Mouse (Mus musculus): Measurements from ENCODE around the gene 4833439L19Rik. TPM values are rescaled to one million over a fixed set of nuclear protein-coding genes. Genes with fewer than 3 reads are reported as not detected.

The 4833439L19Rik gene
- polyA plus RNA-seq, 1 experiment from 2014 or later: 259 TPM

DNA sequence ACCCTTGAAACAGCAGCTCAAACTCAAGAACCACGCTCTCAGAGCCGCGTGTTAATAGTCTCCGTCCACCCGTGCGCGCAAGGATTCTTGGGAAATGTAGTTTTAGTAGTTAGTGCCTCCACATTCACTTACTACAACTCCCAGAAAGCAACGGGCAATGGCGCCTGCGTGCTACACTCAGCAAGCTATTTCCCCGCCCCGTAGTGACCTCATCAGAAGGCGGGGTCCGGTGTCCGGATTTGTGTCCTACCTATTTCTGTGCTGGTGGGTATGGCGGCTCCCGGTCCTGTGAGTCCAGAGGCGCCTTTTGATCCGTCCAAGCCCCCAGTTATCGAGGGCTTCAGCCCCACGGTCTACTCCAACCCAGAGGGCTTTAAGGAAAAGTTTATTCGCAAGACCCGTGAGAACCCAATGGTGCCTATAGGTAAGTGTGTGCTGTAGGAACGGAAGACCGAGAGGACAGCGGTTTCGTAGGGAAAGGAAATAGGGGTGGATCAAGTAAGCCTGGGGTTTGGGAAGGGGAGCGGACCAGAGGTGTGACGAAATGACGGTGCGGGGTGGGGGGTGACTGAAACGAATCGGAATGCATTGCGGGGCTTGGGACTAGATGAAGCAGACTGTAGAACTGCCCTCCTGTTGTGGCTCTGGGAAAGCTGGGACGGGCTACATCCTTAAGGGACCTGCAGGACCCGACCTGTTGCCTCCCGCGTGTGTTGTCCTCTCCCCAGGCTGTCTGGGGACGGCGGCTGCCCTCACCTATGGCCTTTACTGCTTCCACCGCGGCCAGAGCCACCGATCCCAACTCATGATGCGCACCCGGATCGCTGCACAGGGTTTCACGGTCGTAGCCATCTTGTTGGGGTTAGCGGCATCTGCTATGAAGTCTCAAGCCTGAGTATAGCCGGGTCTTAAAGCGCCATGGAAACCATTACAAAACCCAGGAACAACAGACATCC, 25.0 kb upstream of the 4833439L19Rik start, which contains the start of the genes Nop16 and Higd2a:
Gene Nop16, minus strand, starts transcription at position 95 of the 956 bp plus-strand sequence.
Gene Higd2a, plus strand, starts transcription at position 212 of the 956 bp plus-strand sequence.
- DNase-seq (ENCODE audit: low spot score) (peak; percentile 99), ATAC-seq (peak; percentile 98)
- Histone ChIP-seq H3K36me3 (ENCODE audit: control insufficient read depth, insufficient read depth, low read length) (peaks cover 24% of the 10 kb centered on the region), H3K9me3 (replicated peaks; ENCODE audit: control insufficient read depth, low read length) (no peaks in the 10 kb centered on the region), H3K4me1 (ENCODE audit: control insufficient read depth, insufficient read depth, low read length) (peaks cover 6% of the 10 kb centered on the region), H3K4me3 (ENCODE audit: low read depth, low read length) (peak within 1 kb of the TSS; percentile 57), H3K9ac (ENCODE audit: low read length) (peak within 1 kb of the TSS; percentile 79), H3K27ac (ENCODE audit: low read depth, low read length) (peak within 1 kb of the TSS; percentile 74), H3K27me3 (replicated peaks; ENCODE audit: control insufficient read depth, insufficient read depth, low read length) (no peaks in the 10 kb centered on the region), H3K4me2 (ENCODE audit: low read length) (peak within 1 kb of the TSS; percentile 77)
- WGBS: under 1% methylated on average over 51 of the region's 51 CpGs

- no peaks in the 10 kb centered on the region for H3K27me3 ChIP-seq (replicated peaks; ENCODE audit: control insufficient read depth, insufficient read depth, low read length)
- peak overlapping the region; percentile 52 for H3K4me2 ChIP-seq (ENCODE audit: low read length)
- peak overlapping the region; percentile 64 for H3K9ac ChIP-seq (ENCODE audit: low read length)
- DNase-seq (ENCODE audit: low spot score): no peak
- H3K4me1 ChIP-seq (ENCODE audit: control insufficient read depth, insufficient read depth, low read length): peaks cover 6% of the 10 kb centered on the region
- 2% methylated on average over 24 of the region's 24 CpGs for WGBS
- peak; percentile 18; the same call in 1 of the 2 replicates for ATAC-seq
- no peak overlapping the region for H3K27ac ChIP-seq (ENCODE audit: low read depth, low read length)
- H3K36me3 ChIP-seq (ENCODE audit: control insufficient read depth, insufficient read depth, low read length): peaks cover 31% of the 10 kb centered on the region
- peak overlapping the region; percentile 57 for H3K4me3 ChIP-seq (ENCODE audit: low read depth, low read length)
- no peaks in the 10 kb centered on the region for H3K9me3 ChIP-seq (replicated peaks; ENCODE audit: control insufficient read depth, low read length)
These were observed 24.3 kb upstream of the 4833439L19Rik start for GRCm38 (mm10) chr13:54589414-54589995.

DNA sequence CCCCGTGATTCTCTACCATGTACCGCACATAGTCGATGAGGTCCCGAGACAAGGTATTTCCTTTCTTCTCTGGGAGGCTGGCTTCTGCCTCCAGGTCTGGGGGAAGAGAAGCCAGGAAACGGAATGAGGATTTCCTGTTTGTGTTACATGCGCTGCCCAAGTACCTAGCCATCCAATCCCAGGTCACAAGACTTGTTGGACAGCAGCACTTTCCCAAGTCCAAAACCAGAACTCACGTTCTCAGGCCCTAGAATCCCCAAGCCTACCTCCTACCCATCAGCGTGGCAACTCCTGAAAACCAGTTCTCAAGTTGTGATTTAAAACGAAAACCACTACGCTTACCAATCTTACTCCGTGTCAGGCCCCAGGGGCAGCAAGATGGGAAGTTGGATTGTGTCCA, 20.6 kb upstream of the 4833439L19Rik start:
- 93% methylated on average over 11 of the region's 11 CpGs for WGBS
- peaks cover 3% of the 10 kb centered on the region; the same call in 1 of the 2 replicates for H3K4me1 ChIP-seq (ENCODE audit: control insufficient read depth, insufficient read depth, low read length)

DNA sequence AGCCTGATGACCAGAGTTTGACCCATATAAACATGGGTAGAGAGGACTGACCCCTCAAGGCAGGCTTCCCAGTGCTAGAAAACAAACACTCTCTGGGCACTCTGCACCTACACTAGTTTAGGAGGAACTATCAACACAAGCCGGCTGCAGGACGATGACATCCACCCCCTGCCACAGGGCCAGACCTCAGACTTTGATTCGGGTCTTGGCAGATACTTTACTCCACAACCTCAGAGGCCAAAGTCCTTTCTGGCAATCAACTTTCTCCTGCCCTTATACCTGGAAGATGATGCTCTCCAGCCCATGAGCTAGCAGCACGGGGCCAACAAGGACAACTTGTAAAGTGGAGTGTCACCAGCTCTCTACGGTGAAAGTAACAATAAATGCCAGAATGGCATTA, 17.6 kb upstream of the 4833439L19Rik start:
- no peak overlapping the region for H3K4me3 ChIP-seq (ENCODE audit: low read depth, low read length)
- DNase-seq (ENCODE audit: low spot score) (no peak), ATAC-seq (no peak)
- H3K9me3 ChIP-seq (replicated peaks; ENCODE audit: control insufficient read depth, low read length): no peaks in the 10 kb centered on the region
- H3K4me1 ChIP-seq (ENCODE audit: control insufficient read depth, insufficient read depth, low read length): no peaks in the 10 kb centered on the region
- no peaks in the 10 kb centered on the region for H3K27me3 ChIP-seq (replicated peaks; ENCODE audit: control insufficient read depth, insufficient read depth, low read length)
- no peak overlapping the region for H3K27ac ChIP-seq (ENCODE audit: low read depth, low read length)
- WGBS: 94% methylated on average over 5 of the region's 5 CpGs
- no peak overlapping the region for H3K4me2 ChIP-seq (ENCODE audit: low read length)
- H3K9ac ChIP-seq (ENCODE audit: low read length): no peak overlapping the region
- H3K36me3 ChIP-seq (ENCODE audit: control insufficient read depth, insufficient read depth, low read length): peaks cover 91% of the 10 kb centered on the region

More for the DNA sequence above, 20.6 kb upstream of the 4833439L19Rik start:
- H3K27ac ChIP-seq (ENCODE audit: low read depth, low read length): no peak overlapping the region
- peaks cover 68% of the 10 kb centered on the region for H3K36me3 ChIP-seq (ENCODE audit: control insufficient read depth, insufficient read depth, low read length)
- H3K4me2 ChIP-seq (ENCODE audit: low read length): no peak overlapping the region
- H3K4me3 ChIP-seq (ENCODE audit: low read depth, low read length): no peak overlapping the region
- DNase-seq (ENCODE audit: low spot score) (no peak), ATAC-seq (no peak)
- H3K27me3 ChIP-seq (replicated peaks; ENCODE audit: control insufficient read depth, insufficient read depth, low read length): no peaks in the 10 kb centered on the region
- H3K9ac ChIP-seq (ENCODE audit: low read length): no peak overlapping the region
- no peaks in the 10 kb centered on the region for H3K9me3 ChIP-seq (replicated peaks; ENCODE audit: control insufficient read depth, low read length)

GRCm38 (mm10) chr13:54582126-54582525, 16.9 kb upstream of the 4833439L19Rik start:
- 35% methylated on average over 10 of the region's 10 CpGs for WGBS
- Histone ChIP-seq H3K36me3 (ENCODE audit: control insufficient read depth, insufficient read depth, low read length) (peaks cover 85% of the 10 kb centered on the region), H3K4me1 (ENCODE audit: control insufficient read depth, insufficient read depth, low read length) (no peaks in the 10 kb centered on the region), H3K9me3 (replicated peaks; ENCODE audit: control insufficient read depth, low read length) (no peaks in the 10 kb centered on the region), H3K27me3 (replicated peaks; ENCODE audit: control insufficient read depth, insufficient read depth, low read length) (no peaks in the 10 kb centered on the region), H3K27ac (ENCODE audit: low read depth, low read length) (peak overlapping the region; percentile 9; the same call in 1 of the 2 replicates), H3K4me3 (ENCODE audit: low read depth, low read length) (no peak overlapping the region), H3K4me2 (ENCODE audit: low read length) (no peak overlapping the region), H3K9ac (ENCODE audit: low read length) (no peak overlapping the region)
- no peak for ATAC-seq
- peak; percentile 43 for DNase-seq (ENCODE audit: low spot score)

DNA sequence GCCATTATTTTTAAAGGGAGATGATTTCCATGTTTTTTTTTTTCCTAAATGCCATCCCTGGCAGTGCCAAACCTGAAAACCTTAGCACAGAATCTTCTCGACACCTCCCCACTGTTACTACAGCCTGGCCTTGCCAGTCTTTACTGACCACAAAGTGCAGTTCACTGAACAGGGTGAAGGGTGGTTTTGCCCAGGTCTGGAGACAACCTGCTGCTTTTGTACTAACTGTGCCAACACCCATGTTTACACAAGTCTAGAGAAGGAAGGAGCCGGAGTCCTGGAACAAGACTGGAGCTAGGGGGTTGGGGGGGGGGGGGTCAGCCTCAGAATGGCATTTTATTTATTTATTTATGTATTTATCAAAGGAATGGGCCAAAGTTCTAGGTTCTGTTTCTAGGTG, 16.1 kb upstream of the 4833439L19Rik start:
- Histone ChIP-seq H3K4me3 (ENCODE audit: low read depth, low read length) (no peak overlapping the region), H3K9ac (ENCODE audit: low read length) (no peak overlapping the region), H3K4me1 (ENCODE audit: control insufficient read depth, insufficient read depth, low read length) (0 out of 2 replicates have a peak, but pooled peaks cover under 1% of the 10 kb centered on the region), H3K4me2 (ENCODE audit: low read length) (no peak overlapping the region), H3K27ac (ENCODE audit: low read depth, low read length) (no peak overlapping the region), H3K9me3 (replicated peaks; ENCODE audit: control insufficient read depth, low read length) (no peaks in the 10 kb centered on the region), H3K36me3 (ENCODE audit: control insufficient read depth, insufficient read depth, low read length) (peaks cover 85% of the 10 kb centered on the region), H3K27me3 (replicated peaks; ENCODE audit: control insufficient read depth, insufficient read depth, low read length) (no peaks in the 10 kb centered on the region)
- DNase-seq (ENCODE audit: low spot score) (no peak), ATAC-seq (no peak)
- WGBS: 81% methylated on average over 2 of the region's 2 CpGs

DNA sequence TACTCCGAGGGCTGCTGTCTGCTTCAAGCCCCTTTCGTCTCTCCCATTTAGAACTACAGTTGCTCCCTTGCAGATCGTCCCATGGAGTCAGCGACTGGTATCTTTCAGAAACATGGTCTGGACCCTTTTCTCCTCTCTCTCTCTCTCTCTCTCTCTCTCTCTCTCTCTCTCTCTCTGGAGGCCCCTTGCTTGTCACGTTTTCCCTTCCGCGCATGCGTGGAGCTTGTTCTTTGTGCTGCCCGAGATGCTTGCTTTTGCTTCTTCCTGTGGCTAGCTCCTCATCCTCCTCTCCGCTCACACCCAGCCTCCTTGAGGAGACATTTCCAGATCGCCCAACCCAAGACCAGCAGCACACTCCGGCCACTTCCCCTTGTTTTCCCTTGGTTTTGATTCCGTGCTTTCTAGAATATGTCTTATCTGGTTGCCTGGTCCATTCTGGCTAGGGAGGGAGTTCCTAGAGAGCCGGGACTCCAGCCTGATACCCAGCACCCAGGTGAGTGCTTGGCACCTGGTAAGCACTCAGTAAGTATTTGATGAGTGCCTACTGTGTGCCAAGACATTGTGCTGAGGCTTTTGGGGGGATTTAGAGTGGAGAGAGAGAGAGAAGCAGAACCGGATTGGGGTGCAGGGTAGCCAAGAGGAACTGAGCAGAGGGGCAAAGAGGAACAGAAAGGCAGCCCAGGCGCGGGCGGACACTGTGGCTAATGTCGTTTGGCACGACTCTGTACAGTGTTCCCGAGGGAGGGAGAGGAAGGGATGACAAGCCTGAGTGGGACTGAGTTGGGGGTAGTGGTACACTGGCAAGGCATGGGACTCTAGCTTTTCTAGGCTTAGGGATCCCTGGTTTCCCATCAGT, 12.6 kb upstream of the 4833439L19Rik start:
- WGBS: 82% methylated on average over 21 of the region's 21 CpGs
- no peaks in the 10 kb centered on the region for H3K27me3 ChIP-seq (replicated peaks; ENCODE audit: control insufficient read depth, insufficient read depth, low read length)
- H3K9me3 ChIP-seq (replicated peaks; ENCODE audit: control insufficient read depth, low read length): no peaks in the 10 kb centered on the region
- H3K4me2 ChIP-seq (ENCODE audit: low read length): no peak overlapping the region
- H3K36me3 ChIP-seq (ENCODE audit: control insufficient read depth, insufficient read depth, low read length): peaks cover 50% of the 10 kb centered on the region
- no peak overlapping the region for H3K9ac ChIP-seq (ENCODE audit: low read length)
- no peak for DNase-seq (ENCODE audit: low spot score)
- peaks cover 13% of the 10 kb centered on the region for H3K4me1 ChIP-seq (ENCODE audit: control insufficient read depth, insufficient read depth, low read length)
- H3K4me3 ChIP-seq (ENCODE audit: low read depth, low read length): no peak overlapping the region
- no peak overlapping the region for H3K27ac ChIP-seq (ENCODE audit: low read depth, low read length)
- no peak for ATAC-seq

DNA sequence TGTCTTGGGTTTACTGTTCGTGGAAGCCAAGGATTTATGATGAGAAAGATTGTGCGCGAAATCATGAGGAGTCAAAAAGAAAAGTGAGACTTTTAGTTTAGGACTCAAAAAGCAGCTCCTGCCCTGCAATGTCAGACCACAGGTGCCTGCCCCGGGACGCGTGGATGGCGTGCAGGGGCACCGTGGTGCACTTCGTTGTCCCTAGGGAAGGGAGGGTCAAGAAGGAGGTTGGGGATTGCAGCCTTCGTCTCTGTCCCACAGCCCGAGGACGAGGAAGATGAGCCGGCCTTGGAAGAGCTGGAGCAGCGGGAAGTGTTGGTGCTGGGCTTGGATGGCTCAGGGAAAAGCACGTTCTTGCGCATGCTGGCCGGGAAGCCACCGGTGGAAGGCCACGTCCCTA, 10.3 kb upstream of the 4833439L19Rik start:
- Histone ChIP-seq H3K4me3 (ENCODE audit: low read depth, low read length) (peak overlapping the region; percentile 98), H3K36me3 (ENCODE audit: control insufficient read depth, insufficient read depth, low read length) (peaks cover 27% of the 10 kb centered on the region), H3K27ac (ENCODE audit: low read depth, low read length) (no peak overlapping the region), H3K4me1 (ENCODE audit: control insufficient read depth, insufficient read depth, low read length) (peaks cover 13% of the 10 kb centered on the region), H3K9me3 (replicated peaks; ENCODE audit: control insufficient read depth, low read length) (no peaks in the 10 kb centered on the region), H3K4me2 (ENCODE audit: low read length) (peak overlapping the region; percentile 90), H3K9ac (ENCODE audit: low read length) (peak overlapping the region; percentile 93), H3K27me3 (replicated peaks; ENCODE audit: control insufficient read depth, insufficient read depth, low read length) (no peaks in the 10 kb centered on the region)
- 3% methylated on average over 19 of the region's 19 CpGs for WGBS
- DNase-seq (ENCODE audit: low spot score) (no peak), ATAC-seq (peak; percentile 19; the same call in 1 of the 2 replicates)

Data from forebrain, embryonic 14.5 days (tissue).